Mouse (Mus musculus) CH12.LX (cell line): ENCODE measurements at regions not wholly inside any gene's neighbourhood (a gene's known extent, or its start where the extent isn't known, plus 50 kb on each side); places are given as distances from the start of the nearest gene placed in this dataset.

Source experiments
- DNase-seq: peaks from one replicate; pipeline ENCODE4 v3.0.0-alpha.2; 2013; ENCODE audit errors: extremely low read depth
- H3K27ac ChIP-seq: 2 replicates; pipeline ENCODE4 v1.5.1; 2012; ENCODE audit warnings: low read depth, mild to moderate bottlenecking, control low read depth, moderate library complexity; ENCODE audit not compliant: insufficient read depth
- H3K27me3 ChIP-seq: replicated peaks from 2 replicates; pipeline ENCODE3; 2012; ENCODE audit warnings: inconsistent platforms
- H3K36me3 ChIP-seq, 2 experiments: replicated peaks in 1 of 2; 2 replicates each; pipeline versions ENCODE3 to v1.6.1; 2012; ENCODE audit warnings: inconsistent platforms in 1 of 2, low read length in 1 of 2, mild to moderate bottlenecking in 1 of 2, mixed read lengths in 1 of 2, moderate library complexity in 1 of 2; ENCODE audit not compliant: control insufficient read depth in 1 of 2, insufficient read depth in 1 of 2
- H3K4me1 ChIP-seq, 2 experiments: 2 replicates each; pipeline ENCODE4 v1.6.1; 2012; ENCODE audit warnings: inconsistent platforms in 1 of 2, moderate library complexity in 1 of 2; ENCODE audit not compliant: insufficient read depth in 2 of 2, control insufficient read depth in 1 of 2
- H3K4me2 ChIP-seq: 2 replicates; pipeline ENCODE4 v1.6.1; 2012; ENCODE audit warnings: low read depth, mild to moderate bottlenecking, control low read depth; ENCODE audit not compliant: poor library complexity, insufficient read depth, severe bottlenecking
- H3K4me3 ChIP-seq, 3 experiments: fragments of 150-350 bp in 1 of 3; sonication (generic) in 1 of 3; replicated peaks in 1 of 3; 2 replicates each; pipeline versions ENCODE3 to v1.5.1; 2011 to 2012; ENCODE audit warnings: low read depth in 2 of 3, low read length in 2 of 3, mild to moderate bottlenecking in 2 of 3, moderate library complexity in 2 of 3, control low read depth in 1 of 3, improper control_type of control experiment in 1 of 3, inconsistent platforms in 1 of 3, mixed read lengths in 1 of 3; ENCODE audit not compliant: poor library complexity in 1 of 3
- H3K79me2 ChIP-seq: replicated peaks from 2 replicates; pipeline ENCODE4 v1.6.1; 2012; ENCODE audit warnings: mild to moderate bottlenecking, moderate library complexity; ENCODE audit not compliant: control insufficient read depth, poor library complexity, insufficient read depth, severe bottlenecking; ENCODE audit errors: extremely low read depth
- H3K9ac ChIP-seq: 2 replicates; pipeline ENCODE4 v1.6.1; 2012; ENCODE audit warnings: low read depth, mild to moderate bottlenecking, control low read depth, moderate library complexity; ENCODE audit not compliant: insufficient read depth
- H3K9me3 ChIP-seq: replicated peaks from 2 replicates; pipeline ENCODE3; 2012; ENCODE audit warnings: low read length, inconsistent platforms, mixed read lengths
- BHLHE40 ChIP-seq: IDR thresholded peaks from 2 replicates; pipeline ENCODE4 v1.6.1; 2011; ENCODE audit warnings: mild to moderate bottlenecking, low read depth, low read length, improper control_type of control experiment
- CHD2 ChIP-seq: IDR thresholded peaks from 2 replicates; pipeline ENCODE4 v1.6.1; 2011; ENCODE audit warnings: low read length, improper control_type of control experiment
- E2F4 ChIP-seq: IDR thresholded peaks from 2 replicates; pipeline ENCODE4 v1.6.1; 2011; ENCODE audit warnings: low read depth, low read length, improper control_type of control experiment; ENCODE audit not compliant: insufficient replicate concordance
- ELF1 ChIP-seq: IDR thresholded peaks from 2 replicates; pipeline ENCODE4 v1.6.1; 2014; ENCODE audit warnings: low read depth, mild to moderate bottlenecking, inconsistent platforms, low read length, improper control_type of control experiment
- EP300 ChIP-seq: IDR thresholded peaks from 2 replicates; pipeline ENCODE4 v1.6.1; 2011; ENCODE audit warnings: low read length, improper control_type of control experiment
- ETS1 ChIP-seq: conservative IDR thresholded peaks from 2 replicates; pipeline ENCODE4 v1.6.1; 2012; ENCODE audit warnings: low read depth, mild to moderate bottlenecking, inconsistent platforms, low read length, improper control_type of control experiment, moderate library complexity
- IRF4 ChIP-seq: IDR thresholded peaks from 2 replicates; pipeline ENCODE4 v1.6.1; 2014; ENCODE audit warnings: low read depth, mild to moderate bottlenecking, inconsistent platforms, low read length, improper control_type of control experiment
- JUN ChIP-seq: IDR thresholded peaks from 2 replicates; pipeline ENCODE4 v1.6.1; 2011; ENCODE audit warnings: low read depth, mild to moderate bottlenecking, low read length, improper control_type of control experiment, moderate library complexity; ENCODE audit not compliant: insufficient read depth
- MAZ ChIP-seq: IDR thresholded peaks from 2 replicates; pipeline ENCODE4 v1.6.1; 2012; ENCODE audit warnings: low read depth, mild to moderate bottlenecking, inconsistent platforms, low read length, improper control_type of control experiment, moderate library complexity
- MYC ChIP-seq: IDR thresholded peaks from 2 replicates; pipeline ENCODE4 v1.6.1; 2011; ENCODE audit warnings: low read depth, mild to moderate bottlenecking, improper control_type of control experiment, low read length
- NELFE ChIP-seq: IDR thresholded peaks from 2 replicates; pipeline ENCODE4 v1.6.1; 2011; ENCODE audit warnings: low read depth, low read length, improper control_type of control experiment
- NRF1 ChIP-seq: IDR thresholded peaks from 2 replicates; pipeline ENCODE4 v1.6.1; 2014; ENCODE audit warnings: low read depth, mild to moderate bottlenecking, inconsistent platforms, low read length, improper control_type of control experiment, moderate library complexity
- PAX5 ChIP-seq: IDR thresholded peaks from 2 replicates; pipeline ENCODE4 v1.6.1; 2012; ENCODE audit warnings: low read length, inconsistent platforms, mixed read lengths
- POLR2A ChIP-seq: IDR thresholded peaks from 2 replicates; pipeline ENCODE4 v1.6.1; 2011; ENCODE audit warnings: low read depth, mild to moderate bottlenecking, improper control_type of control experiment, low read length
- SMC3 ChIP-seq: IDR thresholded peaks from 2 replicates; pipeline ENCODE4 v1.6.1; 2011; ENCODE audit warnings: low read depth, low read length, improper control_type of control experiment
- TBP ChIP-seq: conservative IDR thresholded peaks from 2 replicates; pipeline ENCODE4 v1.6.1; 2011; ENCODE audit warnings: low read depth, low read length, improper control_type of control experiment
- TCF12 ChIP-seq: IDR thresholded peaks from 2 replicates; pipeline ENCODE4 v1.6.1; 2014; ENCODE audit warnings: low read depth, mild to moderate bottlenecking, inconsistent platforms, low read length, improper control_type of control experiment
- USF1 ChIP-seq: IDR thresholded peaks from 2 replicates; pipeline ENCODE4 v1.6.1; 2014; ENCODE audit warnings: low read depth, mild to moderate bottlenecking, inconsistent platforms, low read length, improper control_type of control experiment
- ZC3H11A ChIP-seq: IDR thresholded peaks from 2 replicates; pipeline ENCODE4 v1.6.1; 2012; ENCODE audit warnings: low read depth, mild to moderate bottlenecking, inconsistent platforms, low read length, improper control_type of control experiment
- ZKSCAN1 ChIP-seq: IDR thresholded peaks from 2 replicates; pipeline ENCODE4 v1.6.1; 2012; ENCODE audit warnings: low read depth, inconsistent platforms, low read length, improper control_type of control experiment, borderline replicate concordance
- ZNF384 ChIP-seq: IDR thresholded peaks from 2 replicates; pipeline ENCODE4 v1.6.1; 2012; ENCODE audit warnings: low read depth, low read length, improper control_type of control experiment, inconsistent platforms
- dilution Hi-C: fragments of 300-500 bp; cut with MboI; formaldehyde crosslinking; loops from 2 replicates; pipeline ENCODE4 v1.14.3; 2020; ENCODE audit warnings: low sequenced_read_pairs; ENCODE audit not compliant: extremely low pct_unique_long_range_greater_than_20kb, extremely low pct_ligation_motif_present
- in situ Hi-C: fragments of 300-500 bp; cut with MboI; formaldehyde crosslinking; loops from 3 replicates; pipeline ENCODE4 v1.14.3; 2019; ENCODE audit warnings: low sequenced_read_pairs, low pct_ligation_motif_present, low pct_unique_long_range_greater_than_20kb, mixed read lengths

GRCm38 (mm10) chr10:123810882-123811281 lies 547.1 kb downstream of the Fam19a2 start:
- in situ Hi-C loops, result no loop called here

GRCm38 (mm10) chr10:123813142-123813541 lies 549.3 kb downstream of the Fam19a2 start:
- dilution Hi-C loops (no loop called here), in situ Hi-C loops (no loop called here)

More at GRCm38 (mm10) chr10:123810882-123811281, 547.1 kb downstream of the Fam19a2 start:
- no peak overlapping the region for H3K9ac ChIP-seq
- H3K79me2 ChIP-seq, result no peaks in the 10 kb centered on the region
- no peaks in the 10 kb centered on the region for H3K27me3 ChIP-seq
- dilution Hi-C loops, result no loop called here
- no peak for DNase-seq
- H3K4me2 ChIP-seq, result no peak overlapping the region
- H3K4me1 ChIP-seq, result no peaks in the 10 kb centered on the region
- no peak overlapping the region for H3K4me3 ChIP-seq
- H3K27ac ChIP-seq, result no peak overlapping the region
- no peak for TF ChIP-seq NELFE
- TF ChIP-seq USF1, result no peak
- TF ChIP-seq SMC3, result no peak
- TF ChIP-seq EP300, result no peak
- no peak for TF ChIP-seq PAX5
- no peak for TF ChIP-seq IRF4
- TF ChIP-seq ELF1, result no peak
- no peak for TF ChIP-seq BHLHE40
- TF ChIP-seq JUN, result no peak
- no peak for TF ChIP-seq TBP
- TF ChIP-seq POLR2A, result no peak
- TF ChIP-seq ETS1, result no peak
- TF ChIP-seq ZNF384, result no peak
- no peak for TF ChIP-seq TCF12
- TF ChIP-seq ZKSCAN1, result no peak
- TF ChIP-seq, all 38 proteins: peak for 0
- Histone ChIP-seq H3K9me3 (peaks cover 39% of the 10 kb centered on the region), H3K36me3 (no peaks in the 10 kb centered on the region)

More at GRCm38 (mm10) chr10:123813142-123813541, 549.3 kb downstream of the Fam19a2 start:
- Histone ChIP-seq H3K4me3 (no peak overlapping the region), H3K27me3 (no peaks in the 10 kb centered on the region), H3K36me3 (no peaks in the 10 kb centered on the region), H3K27ac (no peak overlapping the region), H3K4me1 (no peaks in the 10 kb centered on the region), H3K9ac (no peak overlapping the region), H3K4me2 (no peak overlapping the region), H3K9me3 (peaks cover 48% of the 10 kb centered on the region), H3K79me2 (no peaks in the 10 kb centered on the region)
- no peak for DNase-seq
- no peak for TF ChIP-seq SMC3
- no peak for TF ChIP-seq ZC3H11A
- TF ChIP-seq CHD2, result no peak
- no peak for TF ChIP-seq TCF12
- TF ChIP-seq POLR2A, result no peak
- no peak for TF ChIP-seq MYC
- TF ChIP-seq NRF1, result no peak
- no peak for TF ChIP-seq E2F4
- no peak for TF ChIP-seq ETS1
- TF ChIP-seq MAZ, result no peak
